Comparison of ENCODE assay signal across 28 mouse cellular contexts in the genomic region with DNA sequence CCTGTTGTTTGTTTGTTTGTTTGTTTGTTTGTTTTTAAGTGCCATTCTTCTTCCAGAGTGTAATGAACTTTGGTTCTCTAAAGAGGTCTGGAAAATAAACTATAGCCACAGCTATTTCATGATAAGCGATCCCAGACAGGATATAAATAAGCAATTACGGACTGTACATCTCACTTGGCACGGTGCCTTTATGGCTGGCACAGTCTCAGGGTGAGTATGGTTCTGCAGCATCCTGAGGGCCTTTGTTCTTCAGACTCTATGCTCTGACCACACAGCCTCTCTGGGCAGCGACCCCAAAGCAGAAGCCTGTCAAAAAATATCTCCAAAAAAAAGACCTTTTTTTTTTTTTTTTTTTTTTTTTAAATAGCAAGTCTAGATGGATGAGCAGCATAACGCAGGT.
DNase-seq lines count a peak whose midpoint lies in the region; ATAC-seq and TF ChIP-seq lines count a peak whose summit lies in the region.
"Had no signal": no experiment of that assay in that cellular context is flagged by ENCODE, and none has a peak within 500 bp of the region (broad histone marks: within the 10 kb centered on the region; RNA-seq: fewer than 3 reads in every experiment).

No protein-coding gene starts in this region.

- no peaks in the 10 kb centered on the region for H3K27me3 ChIP-seq in cerebellum, adult 2 months (ENCODE audit: control insufficient read depth, insufficient read depth, low read length)
- H3K27me3 ChIP-seq: embryonic facial prominence, embryonic 13.5 days; heart, embryonic 15.5 days; midbrain, embryonic 13.5 days; neural tube, embryonic 15.5 days had no signal

- peak; percentile 25 to 38 for DNase-seq in cerebellum, adult 2 months
- no peak for DNase-seq in cerebellum, adult 11 months
- peak; percentile 47 for DNase-seq in left cerebral cortex, postnatal 4 days
- no peak for DNase-seq in left cerebral cortex, adult 11 months (ENCODE audit: low spot score)
- DNase-seq in Muller cell, postnatal 12 days (ENCODE audit: inconsistent ontology term) = peak; percentile 3
- peak; percentile 46 to 55 for DNase-seq in cerebellum, postnatal 10 days
- DNase-seq in adrenal gland, adult (ENCODE audit: inconsistent age in 2 of 2, low spot score in 1 of 2) = no peak
- DNase-seq: adrenal gland, adult 2 months; adrenal gland, postnatal 36 days; kidney, adult 9 months; kidney, postnatal 10 days; layer of hippocampus, postnatal 36 days; liver; lung, adult 2 months; lung, postnatal 10 days; right cerebral cortex, adult 18-20 months had no signal

- H3K4me1 ChIP-seq in cerebellum, adult 2 months (ENCODE audit: control insufficient read depth, insufficient read depth, low read length) = peaks cover 4% of the 10 kb centered on the region; the same call in 1 of the 2 replicates
- H3K4me1 ChIP-seq: embryonic facial prominence, embryonic 13.5 days; heart, embryonic 10.5 days; heart, embryonic 15.5 days had no signal

- no peak overlapping the region for H3K4me3 ChIP-seq in cerebellum, adult 2 months (replicated peaks; ENCODE audit: insufficient read depth, low read depth, low read length)
- H3K4me3 ChIP-seq: embryonic facial prominence, embryonic 13.5 days; forebrain, embryonic 10.5 days; heart, embryonic 10.5 days; heart, embryonic 15.5 days; hindbrain, embryonic 12.5 days; midbrain, embryonic 13.5 days; neural tube, embryonic 15.5 days had no signal

- TF ChIP-seq CTCF in cerebellum, adult 2 months (IDR thresholded peaks at IDR 0.05; ENCODE audit: borderline replicate concordance, insufficient read depth, low read depth, low read length) = no peak

- intact Hi-C loops in left cerebral cortex, postnatal 4 days (cut with DNase I) = no loop called here

- WGBS in cerebellum, adult 2 months = 30% methylated on average over 5 of the region's 5 CpGs

- no peak for ATAC-seq in CD4-positive, CD25-positive, alpha-beta regulatory T cell, adult 4 months
- ATAC-seq: forebrain, embryonic 16.5 days; intestine, postnatal 0 days; midbrain, embryonic 13.5 days had no signal

- H3K27ac ChIP-seq in cerebellum, adult 2 months (ENCODE audit: insufficient read depth, low read length) = no peak overlapping the region
- H3K27ac ChIP-seq: embryonic facial prominence, embryonic 13.5 days; forebrain, embryonic 10.5 days; heart, embryonic 10.5 days; heart, embryonic 15.5 days; hindbrain, embryonic 12.5 days; liver, embryonic 14.5 days; macrophage; midbrain, embryonic 13.5 days; neural tube, embryonic 15.5 days had no signal

- TF ChIP-seq POLR2A in cerebellum, adult 2 months (IDR thresholded peaks at IDR 0.05; ENCODE audit: borderline replicate concordance, insufficient read depth, low read length) = no peak

Comparison
In these comparisons a context has a peak if more than half of its experiments do, and no peak if none do; other contexts are left out.
1. DNase-seq: peak in cerebellum, adult 2 months (2 of 2), left cerebral cortex, postnatal 4 days (single experiment), Muller cell, postnatal 12 days (single experiment) and cerebellum, postnatal 10 days (2 of 2); none in cerebellum, adult 11 months (single experiment), left cerebral cortex, adult 11 months (single experiment) and adrenal gland, adult (0 of 2).